Mouse (Mus musculus): ENCODE results near the gene Becn1. TPM values are rescaled to one million over a fixed set of nuclear protein-coding genes. Genes with fewer than 3 reads are reported as not detected.

The Becn1 gene
- polyA plus RNA-seq, 1 experiment from 2014 or later, result 154 TPM

DNA sequence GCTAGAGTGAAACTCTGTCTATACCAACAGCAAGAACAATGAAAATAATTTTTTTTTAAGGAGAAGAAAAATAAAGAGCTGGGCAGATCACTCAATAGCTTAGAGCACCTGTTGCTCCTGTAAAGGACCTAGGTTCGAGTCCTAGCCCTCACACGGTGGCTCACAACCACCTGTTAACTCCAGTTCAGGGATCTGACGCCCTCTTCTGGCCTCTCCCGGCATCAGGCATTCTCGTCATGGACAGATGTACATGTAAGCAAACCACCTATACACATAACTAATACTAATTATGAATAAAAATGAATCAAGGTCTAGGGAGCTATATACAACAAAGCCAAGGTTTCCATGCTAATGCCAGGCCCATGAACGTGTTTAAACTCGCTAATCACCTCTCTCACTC lies 1.2 kb downstream of the Becn1 start:
- TF ChIP-seq CTCF (IDR thresholded peaks at IDR 0.05; ENCODE audit: low read depth), result 0 out of 2 replicates have a peak, but pooled peaks have one; percentile 8
- Histone ChIP-seq H3K27me3 (ENCODE audit: insufficient read depth, low read length) (no peaks in the 10 kb centered on the region), H3K4me3 (ENCODE audit: low read depth, low read length) (peak overlapping the region; percentile 86), H3K4me1 (ENCODE audit: insufficient read depth) (peaks cover 5% of the 10 kb centered on the region; the same call in 1 of the 2 replicates), H3K36me3 (ENCODE audit: insufficient read depth) (peaks cover 29% of the 10 kb centered on the region), H3K9ac (peak overlapping the region; percentile 85), H3K27ac (ENCODE audit: low read depth) (no peak overlapping the region), H3K4me2 (peak overlapping the region; percentile 99), H3K9me3 (ENCODE audit: low read depth, low read length) (no peaks in the 10 kb centered on the region)
- no peak for DNase-seq
- 67% methylated on average over 7 of the region's 7 CpGs for WGBS
- ATAC-seq (ENCODE audit: insufficient read depth), result no peak

DNA sequence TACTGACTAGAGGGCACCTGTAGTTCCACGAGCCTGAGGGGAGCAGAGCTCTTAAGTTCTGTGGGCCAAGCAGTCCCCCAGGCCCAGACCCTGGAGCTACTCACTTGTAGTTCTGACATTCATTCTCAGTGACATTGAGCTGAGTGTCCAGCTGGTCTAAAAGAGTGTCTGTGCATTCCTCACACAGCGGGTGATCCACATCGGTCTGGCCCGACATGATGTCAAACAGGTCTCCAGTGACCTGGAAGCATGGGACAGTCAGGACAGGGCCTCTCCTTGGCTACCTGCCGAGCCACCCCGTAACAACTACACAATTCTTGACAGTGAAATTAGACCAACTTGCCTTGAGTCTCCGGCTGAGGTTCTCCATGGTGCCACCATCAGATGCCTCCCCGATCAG lies 6.9 kb downstream of the Becn1 start:
- no peak overlapping the region for H3K4me2 ChIP-seq
- no peak overlapping the region for H3K27ac ChIP-seq (ENCODE audit: low read depth)
- H3K4me3 ChIP-seq (ENCODE audit: low read depth, low read length), result no peak overlapping the region
- ATAC-seq (ENCODE audit: insufficient read depth) (no peak), DNase-seq (no peak)
- H3K27me3 ChIP-seq (ENCODE audit: insufficient read depth, low read length), result no peaks in the 10 kb centered on the region
- H3K36me3 ChIP-seq (ENCODE audit: insufficient read depth), result peaks cover 80% of the 10 kb centered on the region
- 94% methylated on average over 8 of the region's 8 CpGs for WGBS
- no peak overlapping the region for H3K9ac ChIP-seq
- TF ChIP-seq CTCF (IDR thresholded peaks at IDR 0.05; ENCODE audit: low read depth), result no peak
- no peaks in the 10 kb centered on the region for H3K4me1 ChIP-seq (ENCODE audit: insufficient read depth)
- H3K9me3 ChIP-seq (ENCODE audit: low read depth, low read length), result no peaks in the 10 kb centered on the region

DNA sequence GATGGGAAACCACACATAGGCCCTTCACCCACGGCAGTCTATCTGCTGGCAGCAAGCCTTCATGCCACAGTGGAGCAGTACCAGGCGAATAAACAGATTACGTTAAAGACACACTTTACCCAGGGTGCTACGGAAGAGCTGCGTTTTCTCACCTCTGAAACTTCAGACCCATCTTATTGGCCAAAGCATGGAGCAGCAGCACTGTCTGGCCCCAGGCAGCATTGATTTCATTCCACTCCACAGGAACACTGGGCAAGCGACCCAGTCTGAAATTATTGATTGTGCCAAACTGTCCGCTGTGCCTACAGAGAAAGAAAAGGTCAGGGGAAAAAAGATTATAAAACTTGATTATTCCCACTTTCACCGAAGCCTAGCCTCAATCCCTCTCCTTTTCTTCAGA lies 10.9 kb downstream of the Becn1 start:
- Histone ChIP-seq H3K27me3 (ENCODE audit: insufficient read depth, low read length) (no peaks in the 10 kb centered on the region), H3K9me3 (ENCODE audit: low read depth, low read length) (no peaks in the 10 kb centered on the region), H3K4me3 (ENCODE audit: low read depth, low read length) (no peak overlapping the region), H3K27ac (ENCODE audit: low read depth) (no peak overlapping the region), H3K9ac (no peak overlapping the region), H3K4me1 (ENCODE audit: insufficient read depth) (no peaks in the 10 kb centered on the region), H3K4me2 (no peak overlapping the region), H3K36me3 (ENCODE audit: insufficient read depth) (peaks cover 82% of the 10 kb centered on the region)
- no peak for DNase-seq
- no peak for TF ChIP-seq CTCF (IDR thresholded peaks at IDR 0.05; ENCODE audit: low read depth)
- 92% methylated on average over 8 of the region's 8 CpGs for WGBS
- no peak for ATAC-seq (ENCODE audit: insufficient read depth)

DNA sequence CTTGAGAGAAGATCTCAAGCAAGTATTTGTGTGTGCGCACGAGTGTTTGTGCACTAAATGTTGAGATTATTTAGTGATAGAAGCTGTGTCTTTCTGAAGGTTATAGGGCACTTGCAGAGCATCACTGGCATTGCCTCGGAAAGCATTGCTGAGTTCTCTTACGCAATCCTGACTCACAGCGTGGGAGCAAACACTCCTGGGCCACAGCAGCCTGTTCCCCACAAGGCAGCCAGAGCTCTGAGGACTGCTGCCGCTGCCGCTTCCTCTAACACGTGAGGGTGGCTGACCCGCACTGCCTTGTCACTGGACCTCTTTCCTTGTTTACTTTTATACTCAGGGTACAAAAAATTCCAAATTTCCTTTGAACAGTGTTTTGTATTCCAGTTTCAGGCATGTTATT lies 14.8 kb downstream of the Becn1 start:
- Histone ChIP-seq H3K27ac (ENCODE audit: low read depth) (no peak overlapping the region), H3K9ac (no peak overlapping the region), H3K4me2 (no peak overlapping the region), H3K27me3 (ENCODE audit: insufficient read depth, low read length) (no peaks in the 10 kb centered on the region), H3K4me3 (ENCODE audit: low read depth, low read length) (no peak overlapping the region), H3K36me3 (ENCODE audit: insufficient read depth) (peaks cover 50% of the 10 kb centered on the region), H3K4me1 (ENCODE audit: insufficient read depth) (no peaks in the 10 kb centered on the region), H3K9me3 (ENCODE audit: low read depth, low read length) (no peaks in the 10 kb centered on the region)
- no peak for ATAC-seq (ENCODE audit: insufficient read depth)
- peak; percentile 10 for DNase-seq
- TF ChIP-seq CTCF (IDR thresholded peaks at IDR 0.05; ENCODE audit: low read depth), result no peak
- WGBS, result 63% methylated on average over 9 of the region's 9 CpGs

DNA sequence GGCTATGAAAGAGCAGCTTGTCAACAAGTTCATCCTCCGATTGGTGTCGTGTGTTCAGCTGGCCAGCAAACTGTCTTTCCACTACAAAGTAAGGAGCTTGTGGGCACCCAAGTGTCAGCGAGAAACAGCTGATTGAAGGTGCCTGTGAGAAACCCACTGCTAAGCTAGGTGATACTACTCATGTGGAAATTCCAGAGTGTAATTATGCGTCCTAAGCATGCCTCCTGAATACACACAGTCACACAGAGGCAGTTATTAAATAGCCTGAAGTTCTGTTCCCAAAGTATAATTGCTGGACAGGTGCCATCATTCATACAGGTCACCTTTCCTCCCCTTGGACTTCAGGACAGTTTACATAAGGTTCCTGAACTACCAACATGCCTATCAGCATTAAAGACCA lies 18.3 kb downstream of the Becn1 start:
- ATAC-seq (ENCODE audit: insufficient read depth) (no peak), DNase-seq (no peak)
- 62% methylated on average over 4 of the region's 4 CpGs for WGBS
- no peak for TF ChIP-seq CTCF (IDR thresholded peaks at IDR 0.05; ENCODE audit: low read depth)
- Histone ChIP-seq H3K27ac (ENCODE audit: low read depth) (no peak overlapping the region), H3K36me3 (ENCODE audit: insufficient read depth) (peaks cover 16% of the 10 kb centered on the region; the same call in 1 of the 2 replicates), H3K4me1 (ENCODE audit: insufficient read depth) (no peaks in the 10 kb centered on the region), H3K4me2 (no peak overlapping the region), H3K27me3 (ENCODE audit: insufficient read depth, low read length) (no peaks in the 10 kb centered on the region), H3K9me3 (ENCODE audit: low read depth, low read length) (no peaks in the 10 kb centered on the region), H3K9ac (no peak overlapping the region), H3K4me3 (ENCODE audit: low read depth, low read length) (no peak overlapping the region)

DNA sequence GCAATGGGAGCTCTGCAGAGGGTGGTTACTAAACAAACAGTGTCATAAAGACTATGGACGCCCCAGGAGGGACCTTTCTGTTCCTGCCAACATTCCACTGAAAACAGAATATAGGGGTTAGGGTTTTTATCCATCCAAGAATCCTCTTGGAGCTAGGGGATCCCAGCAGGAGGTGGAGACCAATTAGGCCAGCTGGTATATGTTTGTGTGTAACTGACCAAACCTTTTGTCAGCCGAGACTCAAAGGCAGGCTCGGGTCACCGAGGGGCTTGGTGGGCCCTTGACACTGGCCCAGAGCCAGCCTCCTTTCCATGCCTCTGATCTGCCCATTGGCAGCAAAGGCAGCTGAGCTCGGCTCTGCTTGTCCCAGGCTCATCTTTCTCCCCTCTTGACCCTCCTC lies 19.2 kb downstream of the Becn1 start:
- H3K9ac ChIP-seq, result no peak overlapping the region
- no peak for TF ChIP-seq CTCF (IDR thresholded peaks at IDR 0.05; ENCODE audit: low read depth)
- no peak overlapping the region for H3K4me2 ChIP-seq
- WGBS, result 14% methylated on average over 5 of the region's 5 CpGs
- H3K4me3 ChIP-seq (ENCODE audit: low read depth, low read length), result no peak overlapping the region
- H3K36me3 ChIP-seq (ENCODE audit: insufficient read depth), result peaks cover 8% of the 10 kb centered on the region; the same call in 1 of the 2 replicates
- H3K4me1 ChIP-seq (ENCODE audit: insufficient read depth), result peaks cover 3% of the 10 kb centered on the region
- DNase-seq (no peak), ATAC-seq (ENCODE audit: insufficient read depth) (no peak)
- no peaks in the 10 kb centered on the region for H3K27me3 ChIP-seq (ENCODE audit: insufficient read depth, low read length)
- H3K27ac ChIP-seq (ENCODE audit: low read depth), result no peak overlapping the region
- no peaks in the 10 kb centered on the region for H3K9me3 ChIP-seq (ENCODE audit: low read depth, low read length)

DNA sequence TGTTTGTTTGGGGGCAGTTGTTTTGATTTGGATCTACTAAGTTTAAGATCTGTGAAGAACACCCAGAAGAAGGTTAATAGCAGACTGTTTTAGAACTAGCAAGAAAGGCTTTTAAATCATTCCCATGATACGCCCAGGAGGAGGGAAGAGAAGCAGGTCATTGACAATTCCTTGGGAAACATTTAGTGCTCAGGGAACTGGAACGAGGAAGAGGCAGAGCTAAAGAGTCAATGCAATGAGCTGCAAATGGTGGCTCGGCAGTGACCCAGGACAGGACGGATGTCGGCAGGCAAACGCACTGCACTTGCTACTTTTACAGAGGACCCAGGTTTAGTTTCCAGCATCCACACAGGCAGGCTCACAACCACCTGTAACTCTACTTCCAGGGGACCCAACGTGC lies 21.2 kb downstream of the Becn1 start:
- 35% methylated on average over 7 of the region's 7 CpGs for WGBS
- H3K9me3 ChIP-seq (ENCODE audit: low read depth, low read length), result no peaks in the 10 kb centered on the region

DNA sequence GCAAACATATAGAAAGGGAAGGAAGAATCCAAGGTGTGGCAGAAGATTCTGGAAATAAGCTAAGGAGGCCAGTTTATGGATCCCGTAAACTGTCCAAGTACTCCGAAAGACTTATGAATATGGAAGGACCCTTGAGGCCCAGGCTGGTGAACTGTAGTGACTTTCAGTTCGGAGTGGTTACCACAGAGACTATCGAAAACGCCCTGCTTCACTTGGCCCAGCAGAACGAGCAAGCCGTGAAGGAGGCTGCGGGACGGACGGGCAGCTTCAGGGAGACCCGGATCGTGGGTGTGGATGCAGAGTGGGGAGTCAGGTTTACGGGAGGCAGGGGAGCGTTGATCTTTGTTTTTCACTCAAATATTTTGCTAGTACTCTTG lies 22.9 kb downstream of the Becn1 start:
- H3K4me3 ChIP-seq (ENCODE audit: low read depth, low read length), result peak overlapping the region; percentile 64
- H3K9me3 ChIP-seq (ENCODE audit: low read depth, low read length), result no peaks in the 10 kb centered on the region
- H3K4me1 ChIP-seq (ENCODE audit: insufficient read depth), result peaks cover 16% of the 10 kb centered on the region
- H3K4me2 ChIP-seq, result peak overlapping the region; percentile 88
- no peaks in the 10 kb centered on the region for H3K27me3 ChIP-seq (ENCODE audit: insufficient read depth, low read length)
- no peak for TF ChIP-seq CTCF (IDR thresholded peaks at IDR 0.05; ENCODE audit: low read depth)
- H3K36me3 ChIP-seq (ENCODE audit: insufficient read depth), result no peaks in the 10 kb centered on the region
- peak; percentile 19; the same call in 1 of the 2 replicates for ATAC-seq (ENCODE audit: insufficient read depth)
- 48% methylated on average over 14 of the region's 14 CpGs for WGBS
- H3K9ac ChIP-seq, result no peak overlapping the region; the same call in 1 of the 2 replicates
- H3K27ac ChIP-seq (ENCODE audit: low read depth), result no peak overlapping the region
- DNase-seq, result no peak

More for the DNA sequence above, 21.2 kb downstream of the Becn1 start:
- Histone ChIP-seq H3K4me3 (ENCODE audit: low read depth, low read length) (no peak overlapping the region), H3K4me1 (ENCODE audit: insufficient read depth) (peaks cover 16% of the 10 kb centered on the region), H3K4me2 (no peak overlapping the region), H3K27ac (ENCODE audit: low read depth) (no peak overlapping the region), H3K27me3 (ENCODE audit: insufficient read depth, low read length) (no peaks in the 10 kb centered on the region), H3K9ac (no peak overlapping the region), H3K36me3 (ENCODE audit: insufficient read depth) (no peaks in the 10 kb centered on the region; the same call in 1 of the 2 replicates)
- DNase-seq (no peak), ATAC-seq (ENCODE audit: insufficient read depth) (no peak)
- TF ChIP-seq CTCF (IDR thresholded peaks at IDR 0.05; ENCODE audit: low read depth), result no peak
